Mouse (Mus musculus): ENCODE measurements around the gene Gm20458. TPM values are rescaled to one million over a fixed set of nuclear protein-coding genes. Genes with fewer than 3 reads are reported as not detected.

The Gm20458 gene
- polyA plus RNA-seq (2014; fragmentation: Nextera tagmentation; extraction: Ambion mirVana) = 7.1 and 8.4 TPM in 2 replicates

DNA sequence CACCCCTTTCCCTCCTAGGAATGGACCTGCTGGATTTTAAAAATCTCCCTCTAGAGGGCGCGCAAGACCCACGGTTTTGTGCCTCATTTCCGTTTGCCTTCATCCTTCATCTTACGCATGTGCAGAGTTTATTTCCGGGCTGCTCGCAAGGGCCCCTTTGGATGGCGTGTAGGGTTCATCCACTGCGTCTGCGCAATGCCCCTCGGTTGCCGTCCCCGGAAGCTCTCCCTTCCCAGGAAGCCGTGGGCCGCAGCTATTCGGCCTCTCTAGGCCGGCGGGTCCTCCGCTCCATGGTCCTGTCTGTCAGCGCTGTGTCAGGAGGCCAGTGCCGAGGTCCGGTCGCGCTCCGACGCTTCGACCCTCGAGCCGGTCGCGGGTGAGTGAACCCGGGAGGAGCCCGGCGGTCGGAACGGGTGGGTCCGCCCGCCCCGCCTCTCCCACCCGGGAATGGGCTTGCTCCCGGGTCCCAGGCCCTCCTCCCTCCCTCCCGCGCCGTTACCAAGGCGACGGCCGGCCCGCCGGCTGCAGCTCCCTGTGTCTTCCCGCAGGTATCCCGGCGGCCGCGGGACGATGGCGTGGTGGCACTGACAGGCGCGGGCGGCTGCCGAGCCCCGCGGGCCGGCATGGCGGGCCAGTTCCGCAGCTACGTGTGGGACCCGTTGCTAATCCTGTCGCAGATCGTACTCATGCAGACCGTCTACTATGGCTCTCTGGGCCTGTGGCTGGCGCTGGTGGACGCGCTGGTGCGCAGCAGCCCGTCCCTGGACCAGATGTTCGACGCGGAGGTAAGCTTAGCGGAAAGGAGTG, at the start of gene Gm20458:
Gene Gm20458 (plus strand): TSS at position 223 of the 807 bp plus-strand sequence.
- H3K4me3 ChIP-seq (ENCODE audit: low read length) = peak within 1 kb of the TSS; percentile 90
- peak; percentile 97 for ATAC-seq (ENCODE audit: low FRiP score, low TSS enrichment)
- H3K9me3 ChIP-seq (ENCODE audit: control insufficient read depth, low read length) = no peaks in the 10 kb centered on the region
- peak within 1 kb of the TSS; percentile 76 for H3K27ac ChIP-seq (ENCODE audit: low read depth, low read length)
- H3K27me3 ChIP-seq (ENCODE audit: control insufficient read depth, insufficient read depth, low read length) = no peaks in the 10 kb centered on the region
- peak within 1 kb of the TSS; percentile 73 for H3K4me2 ChIP-seq (replicated peaks; ENCODE audit: low read depth, low read length)
- H3K4me1 ChIP-seq (ENCODE audit: control insufficient read depth, insufficient read depth, low read length) = peaks cover 15% of the 10 kb centered on the region
- WGBS = under 1% methylated on average over 72 of the region's 79 CpGs
- H3K9ac ChIP-seq (ENCODE audit: low read depth, low read length) = peak within 1 kb of the TSS; percentile 79
- H3K36me3 ChIP-seq (ENCODE audit: control insufficient read depth, insufficient read depth, low read length) = peaks cover 21% of the 10 kb centered on the region

DNA sequence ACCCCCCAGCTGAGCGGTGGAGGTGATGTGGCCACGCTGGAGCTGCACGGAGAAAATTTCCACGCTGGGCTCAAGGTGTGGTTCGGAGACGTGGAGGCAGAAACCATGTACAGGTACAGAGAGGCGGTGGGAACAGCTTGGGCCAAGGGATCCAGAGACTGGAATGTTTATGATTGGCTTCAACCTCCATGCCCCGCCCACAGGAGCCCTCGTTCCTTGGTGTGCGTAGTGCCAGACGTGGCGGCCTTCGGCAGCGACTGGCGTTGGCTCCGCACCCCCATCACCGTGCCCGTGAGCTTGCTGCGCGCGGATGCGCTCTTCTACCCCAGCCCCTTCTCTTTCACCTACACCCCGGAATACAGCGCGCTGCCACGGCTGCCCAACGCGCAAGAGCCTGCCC, 46.6 kb upstream of the Gm20458 start:
- Histone ChIP-seq H3K4me2 (replicated peaks; ENCODE audit: low read depth, low read length) (peak overlapping the region; percentile 37), H3K4me1 (ENCODE audit: control insufficient read depth, insufficient read depth, low read length) (peaks cover 9% of the 10 kb centered on the region), H3K27me3 (ENCODE audit: control insufficient read depth, insufficient read depth, low read length) (peaks cover 24% of the 10 kb centered on the region), H3K4me3 (ENCODE audit: low read length) (peak overlapping the region; percentile 17; the same call in 1 of the 2 replicates), H3K36me3 (ENCODE audit: control insufficient read depth, insufficient read depth, low read length) (no peaks in the 10 kb centered on the region), H3K9ac (ENCODE audit: low read depth, low read length) (peak overlapping the region; percentile 40), H3K9me3 (ENCODE audit: control insufficient read depth, low read length) (no peaks in the 10 kb centered on the region), H3K27ac (ENCODE audit: low read depth, low read length) (no peak overlapping the region)
- ATAC-seq (ENCODE audit: low FRiP score, low TSS enrichment) = 0 out of 2 replicates have a peak, but pooled peaks have one; percentile 36
- 20% methylated on average over 28 of the region's 28 CpGs for WGBS

DNA sequence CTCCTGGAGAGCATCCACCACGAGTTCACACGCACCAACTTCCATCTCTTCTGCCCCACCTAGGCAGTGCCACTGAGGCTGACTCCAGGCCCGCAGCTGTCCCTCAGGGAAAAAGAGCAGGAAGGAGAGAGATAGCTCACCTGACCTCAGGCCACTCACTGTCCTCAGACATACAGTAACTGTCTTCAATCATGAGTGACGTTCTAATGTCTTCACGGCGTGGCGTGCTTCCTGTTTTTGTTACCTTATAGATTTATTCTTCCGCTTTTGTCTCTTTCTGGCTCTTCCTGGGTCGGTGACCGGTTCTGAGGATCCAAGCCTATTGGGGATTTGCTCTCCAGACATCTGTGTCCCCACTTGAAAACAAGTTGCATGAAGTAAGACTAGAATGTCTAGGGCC, 46.2 kb upstream of the Gm20458 start:
- 60% methylated on average over 10 of the region's 10 CpGs for WGBS
- peak overlapping the region; percentile 17; the same call in 1 of the 2 replicates for H3K4me3 ChIP-seq (ENCODE audit: low read length)
- no peak for ATAC-seq (ENCODE audit: low FRiP score, low TSS enrichment)
- H3K4me1 ChIP-seq (ENCODE audit: control insufficient read depth, insufficient read depth, low read length) = peaks cover 13% of the 10 kb centered on the region
- H3K36me3 ChIP-seq (ENCODE audit: control insufficient read depth, insufficient read depth, low read length) = no peaks in the 10 kb centered on the region
- peak overlapping the region; percentile 37 for H3K4me2 ChIP-seq (replicated peaks; ENCODE audit: low read depth, low read length)
- H3K9ac ChIP-seq (ENCODE audit: low read depth, low read length) = peak overlapping the region; percentile 40
- no peaks in the 10 kb centered on the region for H3K9me3 ChIP-seq (ENCODE audit: control insufficient read depth, low read length)
- no peak overlapping the region for H3K27ac ChIP-seq (ENCODE audit: low read depth, low read length)
- peaks cover 20% of the 10 kb centered on the region for H3K27me3 ChIP-seq (ENCODE audit: control insufficient read depth, insufficient read depth, low read length)

DNA sequence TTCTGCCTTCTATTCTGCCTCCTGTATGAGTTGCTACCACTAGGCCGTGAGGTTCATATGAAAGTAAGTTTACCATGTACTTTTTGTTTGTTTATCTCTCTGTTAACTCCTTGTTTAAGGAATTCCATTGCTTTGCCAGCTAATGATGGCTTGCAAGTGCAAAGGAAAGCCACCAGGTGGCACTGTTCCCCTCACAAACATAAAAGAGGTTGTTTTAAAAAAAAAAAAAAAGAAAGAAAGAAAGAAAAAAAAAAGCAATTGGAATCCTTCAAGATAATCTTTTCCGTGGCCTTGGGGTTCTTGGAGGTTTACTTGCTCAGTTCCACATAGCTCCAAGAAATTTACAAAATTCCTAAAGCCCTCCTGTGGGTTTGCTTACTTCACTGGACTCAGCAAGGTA, 43.6 kb upstream of the Gm20458 start:
- no peaks in the 10 kb centered on the region for H3K36me3 ChIP-seq (ENCODE audit: control insufficient read depth, insufficient read depth, low read length)
- H3K4me1 ChIP-seq (ENCODE audit: control insufficient read depth, insufficient read depth, low read length) = peaks cover 15% of the 10 kb centered on the region
- WGBS = 3% methylated on average over 2 of the region's 2 CpGs
- H3K9ac ChIP-seq (ENCODE audit: low read depth, low read length) = no peak overlapping the region
- no peak overlapping the region for H3K4me3 ChIP-seq (ENCODE audit: low read length)
- no peak for ATAC-seq (ENCODE audit: low FRiP score, low TSS enrichment)
- peaks cover 6% of the 10 kb centered on the region; the same call in 1 of the 2 replicates for H3K27me3 ChIP-seq (ENCODE audit: control insufficient read depth, insufficient read depth, low read length)
- H3K4me2 ChIP-seq (replicated peaks; ENCODE audit: low read depth, low read length) = no peak overlapping the region
- H3K27ac ChIP-seq (ENCODE audit: low read depth, low read length) = no peak overlapping the region
- H3K9me3 ChIP-seq (ENCODE audit: control insufficient read depth, low read length) = no peaks in the 10 kb centered on the region

DNA sequence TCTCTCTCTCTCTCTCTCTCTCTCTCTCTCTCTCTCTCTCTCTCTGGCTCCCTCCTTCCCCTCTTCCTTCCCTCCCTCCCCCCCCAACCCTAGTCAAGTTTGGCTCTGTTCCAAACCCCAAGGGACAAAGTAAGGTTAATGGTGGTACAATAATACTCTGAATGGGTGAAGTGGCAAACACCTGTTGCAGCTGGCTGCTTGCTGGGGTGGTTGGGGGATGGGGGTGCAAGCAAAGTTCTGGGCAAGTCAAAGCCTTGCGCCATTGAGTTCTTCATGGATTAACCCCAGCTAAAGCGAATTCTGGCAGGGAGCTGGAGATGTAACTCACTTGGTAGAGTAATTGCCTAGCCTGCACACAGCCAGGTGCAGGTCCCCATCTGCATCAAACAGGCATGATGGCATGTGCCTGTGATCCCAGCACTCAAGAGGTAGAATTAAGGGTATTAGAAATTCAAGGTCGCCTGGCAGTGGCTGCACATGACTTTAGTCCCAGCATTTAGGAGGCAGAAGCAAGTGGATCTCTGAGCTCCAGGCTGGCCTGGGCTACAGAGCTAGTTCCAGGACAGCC, 42.4 kb upstream of the Gm20458 start:
- Histone ChIP-seq H3K9me3 (ENCODE audit: control insufficient read depth, low read length) (no peaks in the 10 kb centered on the region), H3K9ac (ENCODE audit: low read depth, low read length) (no peak overlapping the region), H3K36me3 (ENCODE audit: control insufficient read depth, insufficient read depth, low read length) (no peaks in the 10 kb centered on the region), H3K4me3 (ENCODE audit: low read length) (no peak overlapping the region), H3K27ac (ENCODE audit: low read depth, low read length) (peak overlapping the region; percentile 8; the same call in 1 of the 2 replicates), H3K4me1 (ENCODE audit: control insufficient read depth, insufficient read depth, low read length) (peaks cover 15% of the 10 kb centered on the region), H3K4me2 (replicated peaks; ENCODE audit: low read depth, low read length) (no peak overlapping the region), H3K27me3 (ENCODE audit: control insufficient read depth, insufficient read depth, low read length) (peaks cover 6% of the 10 kb centered on the region; the same call in 1 of the 2 replicates)
- WGBS = 37% methylated on average over 3 of the region's 3 CpGs
- ATAC-seq (ENCODE audit: low FRiP score, low TSS enrichment) = no peak

DNA sequence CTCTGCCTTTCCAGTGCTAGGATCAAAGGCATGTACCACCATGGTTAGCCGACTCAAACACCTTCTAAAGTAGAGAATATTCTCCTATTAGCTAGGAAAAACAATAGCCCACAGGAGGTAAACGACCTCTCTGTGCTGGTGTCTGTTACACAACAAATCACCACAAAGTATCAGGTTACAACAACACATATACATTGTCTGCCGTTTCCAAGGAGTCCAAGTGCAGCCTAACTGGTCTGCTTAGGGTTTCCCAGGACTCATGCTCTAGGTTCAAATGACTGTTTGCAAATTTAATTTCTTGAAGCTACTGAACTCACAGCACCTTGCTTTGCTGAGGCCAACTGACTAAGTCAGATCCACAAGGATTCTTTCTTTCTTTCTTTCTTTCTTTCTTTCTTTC, 41.3 kb upstream of the Gm20458 start:
- peaks cover 15% of the 10 kb centered on the region for H3K4me1 ChIP-seq (ENCODE audit: control insufficient read depth, insufficient read depth, low read length)
- H3K4me3 ChIP-seq (ENCODE audit: low read length) = no peak overlapping the region
- 0% methylated on average over 3 of the region's 3 CpGs for WGBS
- H3K4me2 ChIP-seq (replicated peaks; ENCODE audit: low read depth, low read length) = no peak overlapping the region
- H3K36me3 ChIP-seq (ENCODE audit: control insufficient read depth, insufficient read depth, low read length) = peaks cover 6% of the 10 kb centered on the region; the same call in 1 of the 2 replicates
- H3K9ac ChIP-seq (ENCODE audit: low read depth, low read length) = no peak overlapping the region
- H3K9me3 ChIP-seq (ENCODE audit: control insufficient read depth, low read length) = no peaks in the 10 kb centered on the region
- 0 out of 2 replicates have a peak overlapping the region, but pooled peaks have one; percentile 11 for H3K27ac ChIP-seq (ENCODE audit: low read depth, low read length)
- H3K27me3 ChIP-seq (ENCODE audit: control insufficient read depth, insufficient read depth, low read length) = peaks cover 1% of the 10 kb centered on the region; the same call in 1 of the 2 replicates
- 0 out of 2 replicates have a peak, but pooled peaks have one; percentile 70 for ATAC-seq (ENCODE audit: low FRiP score, low TSS enrichment)

DNA sequence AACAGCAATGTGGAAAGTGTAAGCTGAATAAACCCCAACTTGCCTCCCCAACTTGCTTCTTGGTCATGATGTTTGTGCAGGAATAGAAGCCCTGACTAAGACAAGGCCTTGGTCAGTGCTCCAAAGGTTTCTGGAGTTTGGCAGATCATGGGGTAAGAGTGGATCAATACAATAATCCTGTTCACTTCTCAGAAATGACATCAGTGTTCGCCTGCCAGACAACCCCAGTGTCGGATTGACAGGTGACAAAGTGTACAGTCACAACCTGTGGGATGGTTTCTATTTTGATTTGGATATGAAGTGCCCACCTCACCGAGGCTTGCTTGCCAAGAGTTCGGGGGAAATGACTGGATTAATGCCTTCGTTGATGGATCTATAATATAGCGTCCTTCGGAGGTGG, 39.5 kb upstream of the Gm20458 start:
- ATAC-seq (ENCODE audit: low FRiP score, low TSS enrichment) = no peak

DNA sequence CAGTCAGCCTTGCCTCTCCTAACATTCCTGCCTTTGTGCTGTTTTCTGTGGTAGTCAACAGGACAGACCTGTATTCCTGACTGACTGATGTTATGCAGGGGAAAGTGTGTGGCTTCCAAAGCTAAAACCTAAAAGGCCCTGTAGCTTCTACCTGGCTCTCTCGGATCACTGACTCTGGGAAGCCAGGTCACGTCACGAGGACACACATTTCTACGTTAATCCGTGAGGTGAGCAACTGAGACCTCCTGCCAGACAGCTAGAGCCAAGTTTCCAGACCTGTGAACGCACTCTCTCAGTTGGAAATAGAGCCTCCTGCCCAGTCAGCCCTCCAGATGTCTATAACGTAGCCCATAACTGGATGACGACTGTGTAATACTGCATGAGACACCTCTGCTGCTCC, 38.8 kb upstream of the Gm20458 start:
- 73% methylated on average over 8 of the region's 8 CpGs for WGBS
- no peak overlapping the region for H3K4me3 ChIP-seq (ENCODE audit: low read length)
- peaks cover 14% of the 10 kb centered on the region; the same call in 1 of the 2 replicates for H3K36me3 ChIP-seq (ENCODE audit: control insufficient read depth, insufficient read depth, low read length)
- H3K27ac ChIP-seq (ENCODE audit: low read depth, low read length) = no peak overlapping the region
- H3K27me3 ChIP-seq (ENCODE audit: control insufficient read depth, insufficient read depth, low read length) = no peaks in the 10 kb centered on the region
- no peaks in the 10 kb centered on the region for H3K9me3 ChIP-seq (ENCODE audit: control insufficient read depth, low read length)
- peaks cover 15% of the 10 kb centered on the region for H3K4me1 ChIP-seq (ENCODE audit: control insufficient read depth, insufficient read depth, low read length)
- no peak overlapping the region for H3K4me2 ChIP-seq (replicated peaks; ENCODE audit: low read depth, low read length)
- no peak overlapping the region for H3K9ac ChIP-seq (ENCODE audit: low read depth, low read length)
- no peak for ATAC-seq (ENCODE audit: low FRiP score, low TSS enrichment)

More for the DNA sequence above, 39.5 kb upstream of the Gm20458 start:
- H3K4me1 ChIP-seq (ENCODE audit: control insufficient read depth, insufficient read depth, low read length) = peaks cover 15% of the 10 kb centered on the region
- no peak overlapping the region for H3K4me3 ChIP-seq (ENCODE audit: low read length)
- no peaks in the 10 kb centered on the region for H3K27me3 ChIP-seq (ENCODE audit: control insufficient read depth, insufficient read depth, low read length)
- H3K4me2 ChIP-seq (replicated peaks; ENCODE audit: low read depth, low read length) = no peak overlapping the region
- no peak overlapping the region for H3K27ac ChIP-seq (ENCODE audit: low read depth, low read length)
- H3K9me3 ChIP-seq (ENCODE audit: control insufficient read depth, low read length) = no peaks in the 10 kb centered on the region
- H3K36me3 ChIP-seq (ENCODE audit: control insufficient read depth, insufficient read depth, low read length) = peaks cover 11% of the 10 kb centered on the region; the same call in 1 of the 2 replicates
- WGBS = 91% methylated on average over 7 of the region's 7 CpGs
- no peak overlapping the region for H3K9ac ChIP-seq (ENCODE audit: low read depth, low read length)

Measured in kidney, embryonic 14.5 days (tissue).